Mouse (Mus musculus) liver, embryonic 14.5 days (tissue): ENCODE measurements around the gene Kcnk10.

Experiments used
- CTCF ChIP-seq: IDR thresholded peaks from 2 replicates; pipeline ENCODE4 v1.5.1; 2016; ENCODE audit warnings: antibody characterized with exemption, low read depth, control low read depth
- EP300 ChIP-seq: IDR thresholded peaks from 2 replicates; pipeline ENCODE4 v1.6.1; 2016; ENCODE audit warnings: antibody characterized with exemption, low read depth

DNA sequence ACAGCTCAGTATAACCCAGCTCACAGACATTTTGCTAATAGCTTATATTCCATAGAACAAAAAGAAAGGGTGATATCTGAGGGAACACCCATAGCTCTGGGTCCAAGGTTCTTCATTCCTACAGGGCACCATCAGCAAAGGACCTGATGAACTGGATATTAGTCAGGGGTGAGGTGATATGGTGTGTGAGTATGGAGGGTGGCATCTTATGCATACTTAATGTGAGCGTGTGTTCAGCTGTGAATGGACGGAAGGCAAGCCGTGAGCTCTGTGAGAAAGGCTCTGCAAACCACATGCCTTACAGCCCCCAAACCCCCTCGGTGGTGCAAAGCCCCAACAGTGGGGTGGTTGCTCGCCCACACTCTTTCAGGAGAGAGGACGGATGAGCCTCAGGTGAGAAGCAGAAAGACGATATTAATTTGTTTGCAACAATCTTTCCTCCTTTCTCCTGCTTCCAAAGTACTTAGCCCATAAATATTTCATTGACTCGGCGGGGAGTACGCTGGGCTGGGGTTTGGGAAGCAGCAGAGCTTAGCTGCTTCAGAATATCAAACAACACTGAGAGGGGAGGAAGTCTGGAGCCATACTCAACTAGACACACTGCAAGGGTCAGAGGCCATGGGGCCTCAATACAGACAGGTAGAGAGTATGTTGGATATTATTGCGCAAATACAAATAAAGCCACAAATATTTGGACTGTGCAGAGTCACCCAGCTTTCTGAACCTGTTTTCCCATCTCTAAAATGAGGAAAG lies 76.4 kb downstream of the Kcnk10 start:
- TF ChIP-seq EP300 (no peak), CTCF (no peak)
